Mouse (Mus musculus) layer of hippocampus, adult 2 months (tissue): Measurements from ENCODE around the gene Fam221b. TPM values are rescaled to one million over a fixed set of nuclear protein-coding genes. Genes with fewer than 3 reads are reported as not detected.

Experiments used
- DNase-seq, 2 experiments: peaks; one replicate each; pipeline ENCODE4 v3.0.0; 2022; ENCODE audit warnings: low spot score in 2 of 2
- H3K27ac ChIP-seq: fragments of 200-600 bp; 2 replicates; pipeline ENCODE4 v1.8.1; 2022
- H3K4me3 ChIP-seq: fragments of 200-600 bp; 2 replicates; pipeline ENCODE4 v1.8.1; 2022; ENCODE audit warnings: mild to moderate bottlenecking
- CTCF ChIP-seq: fragments of 200-600 bp; conservative IDR thresholded peaks from 2 replicates; pipeline ENCODE4 v1.8.1; 2022; ENCODE audit warnings: antibody characterized with exemption, mild to moderate bottlenecking, moderate library complexity
- total RNA-seq, 2 experiments: library from RNA; stranded (reverse); gene quantifications; 2 replicates each; pipeline ENCODE4 v1.2.3; 2021

Gene Fam221b
- total RNA-seq, 2 experiments from 2014 or later: 1.4 to 1.5 TPM

DNA sequence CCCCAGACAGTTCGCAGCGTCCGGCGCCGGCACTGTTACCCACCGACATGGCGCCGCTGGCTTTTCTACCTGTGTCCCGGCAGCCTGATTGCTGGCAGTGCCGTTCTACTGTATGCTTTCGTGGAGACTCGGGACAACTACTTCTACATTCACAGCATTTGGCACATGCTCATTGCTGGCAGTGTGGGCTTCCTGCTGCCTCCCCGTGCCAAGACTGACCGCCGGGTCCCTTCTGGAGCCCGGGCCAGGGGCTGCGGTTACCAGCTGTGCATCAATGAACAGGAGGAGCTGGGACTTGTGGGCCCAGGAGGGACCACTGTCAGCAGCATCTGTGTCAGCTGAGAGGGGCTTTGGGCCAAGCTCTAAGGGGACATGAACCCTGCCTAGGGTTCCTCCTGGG, 21.1 kb upstream of the Fam221b start:
- no peak overlapping the region for H3K4me3 ChIP-seq
- no peak for TF ChIP-seq CTCF
- H3K27ac ChIP-seq: no peak overlapping the region
- no peak for DNase-seq

- Histone ChIP-seq H3K27ac (peak overlapping the region; percentile 33; the same call in 1 of the 2 replicates), H3K4me3 (no peak overlapping the region)
- no peak for TF ChIP-seq CTCF
- DNase-seq: no peak
Measured at GRCm38 (mm10) chr4:43679416-43680043, 10.6 kb upstream of the Fam221b start.

DNA sequence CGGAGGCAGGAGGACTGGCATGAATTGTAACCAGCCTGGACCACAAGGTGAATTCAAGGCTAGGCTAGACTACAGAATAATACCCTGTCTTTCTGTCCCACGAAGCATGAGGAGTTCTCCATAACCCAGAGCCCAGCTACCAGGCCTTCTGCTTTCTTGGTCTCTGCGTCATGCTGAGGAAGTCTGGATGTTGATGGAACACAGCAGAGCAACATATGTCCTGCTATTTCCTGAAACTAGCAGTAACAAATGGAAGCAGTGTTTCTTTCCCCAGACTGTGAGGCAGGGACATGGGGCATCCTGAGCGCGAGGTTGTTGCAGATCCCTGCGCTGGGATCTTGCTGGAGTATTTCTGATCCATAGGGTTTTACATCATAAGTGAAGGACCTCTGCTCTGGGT, 9.6 kb upstream of the Fam221b start:
- no peak overlapping the region for H3K4me3 ChIP-seq
- peak overlapping the region; percentile 69 for H3K27ac ChIP-seq
- no peak for TF ChIP-seq CTCF
- DNase-seq: peak; percentile 38 to 68

DNA sequence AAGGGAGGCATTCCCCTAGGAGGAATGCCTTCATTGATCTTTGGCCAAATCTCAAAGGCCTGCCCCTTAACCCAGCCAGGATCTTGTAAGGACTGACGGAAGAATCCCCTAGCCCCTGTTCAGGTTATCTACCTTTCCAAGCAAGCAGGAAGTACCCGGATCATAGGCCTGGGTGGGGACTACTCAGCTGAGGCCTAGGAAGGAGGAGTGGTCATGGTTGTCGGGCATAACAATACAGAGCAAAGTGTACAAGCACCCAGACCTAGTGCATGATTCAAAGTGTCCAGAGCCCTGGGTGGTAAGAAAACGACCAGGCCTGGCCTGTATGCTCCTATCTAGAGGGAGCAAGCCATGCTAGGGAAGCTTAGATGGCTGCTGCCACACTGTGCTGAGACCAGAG, 6.7 kb upstream of the Fam221b start:
- DNase-seq: no peak
- Histone ChIP-seq H3K27ac (no peak overlapping the region), H3K4me3 (no peak overlapping the region)
- TF ChIP-seq CTCF: no peak

GRCm38 (mm10) chr4:43674974-43675373, 6.0 kb upstream of the Fam221b start:
- TF ChIP-seq CTCF: no peak
- DNase-seq: no peak
- no peak overlapping the region for H3K27ac ChIP-seq
- no peak overlapping the region for H3K4me3 ChIP-seq

- H3K27ac ChIP-seq: no peak overlapping the region
- no peak for TF ChIP-seq CTCF
- no peak overlapping the region for H3K4me3 ChIP-seq
- no peak for DNase-seq
Measured at GRCm38 (mm10) chr4:43673703-43674102, 4.8 kb upstream of the Fam221b start.

DNA sequence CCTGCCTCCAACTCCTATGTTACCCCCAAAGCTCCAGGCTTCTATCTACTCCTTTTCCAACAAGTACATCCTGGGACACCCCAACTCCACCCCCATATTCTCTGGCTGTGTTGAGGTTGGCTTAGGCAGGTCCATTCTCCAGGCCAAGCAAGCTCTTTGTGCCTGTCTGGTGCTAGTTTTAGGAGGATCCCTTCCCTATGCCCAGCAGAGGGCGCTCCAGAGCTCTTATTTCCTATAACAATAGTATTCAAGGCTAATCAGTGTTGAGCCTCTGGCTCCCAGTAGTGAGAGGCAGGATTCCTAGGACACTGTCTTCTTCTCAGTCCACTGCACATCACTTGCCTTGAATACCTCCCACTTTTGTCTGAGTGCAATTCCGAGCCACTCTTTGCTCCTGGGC, 3.1 kb upstream of the Fam221b start:
- Histone ChIP-seq H3K4me3 (no peak overlapping the region), H3K27ac (no peak overlapping the region)
- peak; percentile 96 for TF ChIP-seq CTCF
- peak; percentile 85 to 92 for DNase-seq

DNA sequence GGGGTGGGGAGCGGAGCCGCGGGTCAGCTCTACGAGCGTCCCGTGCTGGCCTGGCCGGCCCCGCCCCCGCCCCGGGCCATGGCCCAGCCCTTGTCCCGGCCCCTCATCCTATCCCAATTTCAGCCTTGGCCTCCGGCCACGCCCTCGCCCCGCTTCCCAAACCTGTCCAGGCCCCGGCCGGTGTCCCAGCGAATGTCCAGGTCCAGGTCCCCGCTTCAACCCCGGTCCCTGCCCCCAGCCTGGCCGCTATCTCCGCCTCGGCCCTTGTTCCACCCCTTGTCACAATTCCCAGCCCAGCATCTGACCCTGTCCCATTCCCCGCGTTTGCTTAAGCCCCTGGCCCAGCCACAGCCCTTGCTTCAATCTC, 466 bp upstream of the Fam221b start:
- no peak for TF ChIP-seq CTCF
- peak overlapping the region; percentile 80 for H3K4me3 ChIP-seq
- H3K27ac ChIP-seq: peak overlapping the region; percentile 92
- DNase-seq: no peak

DNA sequence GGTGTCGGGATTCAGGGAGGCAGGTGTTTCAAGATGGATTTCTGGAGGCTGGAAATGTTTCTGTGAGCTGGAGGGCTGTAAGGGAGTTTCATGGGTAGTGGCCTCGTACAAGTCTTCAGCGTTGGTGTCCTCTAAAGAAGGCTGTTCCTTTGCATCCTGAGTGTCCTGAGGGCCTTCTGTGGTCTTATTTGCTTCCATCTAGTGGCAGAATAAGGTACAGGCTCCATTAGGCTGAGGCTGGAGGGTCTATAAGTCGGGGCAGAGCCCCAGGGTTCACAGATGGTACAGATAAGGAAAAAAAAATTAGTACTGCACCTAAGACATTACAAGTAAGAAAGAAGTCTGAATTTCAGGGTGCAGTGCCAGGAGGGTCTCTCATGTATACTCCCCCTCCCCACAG, 2.5 kb downstream of the Fam221b start:
- no peak for DNase-seq
- TF ChIP-seq CTCF: peak; percentile 80
- no peak overlapping the region for H3K4me3 ChIP-seq
- no peak overlapping the region for H3K27ac ChIP-seq

GRCm38 (mm10) chr4:43657146-43657545, 11.8 kb downstream of the Fam221b start:
- no peak for DNase-seq
- H3K27ac ChIP-seq: peak overlapping the region; percentile 98
- H3K4me3 ChIP-seq: peak overlapping the region; percentile 89
- peak; percentile 38 for TF ChIP-seq CTCF

DNA sequence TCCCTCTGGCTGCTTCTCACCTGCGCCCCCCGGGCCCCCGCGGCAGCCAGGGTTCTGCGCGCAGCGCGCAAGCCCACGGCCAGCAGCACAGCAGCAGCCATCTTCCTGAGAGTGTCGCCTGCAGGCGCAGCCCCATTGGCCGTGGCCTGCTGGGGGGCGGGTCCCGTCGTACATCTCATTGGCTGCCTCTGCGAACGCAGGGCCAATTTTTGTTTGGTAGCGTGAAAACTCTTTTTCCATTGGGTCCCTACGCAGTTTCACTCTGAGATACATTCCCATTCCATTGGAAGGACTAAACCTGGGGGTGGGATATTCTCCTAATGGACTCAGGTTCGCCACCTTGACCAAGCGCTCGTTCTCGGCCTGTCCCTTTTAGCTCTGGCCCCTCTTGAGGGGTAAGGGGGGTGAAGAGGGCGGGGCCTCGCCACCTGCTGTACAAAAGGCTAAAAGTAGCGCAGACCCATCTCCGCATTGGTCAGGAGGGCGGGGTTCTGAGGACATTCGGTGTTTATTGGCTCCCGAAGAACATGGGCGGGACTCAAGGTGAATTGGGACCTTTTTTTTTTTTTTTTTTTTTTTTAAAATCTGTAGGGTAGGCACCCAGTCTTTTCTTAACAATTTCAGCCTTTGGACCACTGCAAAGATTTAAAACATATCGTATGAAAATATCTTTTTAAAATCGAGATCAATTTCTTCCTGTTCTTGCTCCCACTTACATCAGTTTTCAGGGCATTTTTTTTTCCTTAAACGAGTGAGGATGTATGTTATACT, 12.4 kb downstream of the Fam221b start, which contains the start of gene Hint2:
Hint2 (minus strand) TSS at position 128 of the 771 bp plus-strand sequence.
- DNase-seq: peak; percentile 93 to 97
- H3K27ac ChIP-seq: peak within 1 kb of the TSS; percentile 98
- peak within 1 kb of the TSS; percentile 89 for H3K4me3 ChIP-seq
- no peak; the same call in 1 of the 2 replicates for TF ChIP-seq CTCF

GRCm38 (mm10) chr4:43655656-43656338, 13.1 kb downstream of the Fam221b start:
- TF ChIP-seq CTCF: no peak
- no peak for DNase-seq
- Histone ChIP-seq H3K4me3 (peak overlapping the region; percentile 89), H3K27ac (peak overlapping the region; percentile 98)
